Mouse (Mus musculus) left cerebral cortex, adult 8-10 months (tissue): ENCODE data around the gene Mobp. TPM values are rescaled to one million over a fixed set of nuclear protein-coding genes. Genes with fewer than 3 reads are reported as not detected.

Source experiments
- DNase-seq, 2 experiments: peaks; one replicate each; pipeline ENCODE4 v3.0.0; 2022; ENCODE audit warnings: low spot score in 2 of 2
- total RNA-seq, 4 experiments: library from RNA; stranded (reverse); gene quantifications; 2 replicates each; pipeline ENCODE4 v1.2.4; 2022

Gene Mobp
- total RNA-seq, 4 experiments from 2014 or later, result 408 to 480 (median 458) TPM

DNA sequence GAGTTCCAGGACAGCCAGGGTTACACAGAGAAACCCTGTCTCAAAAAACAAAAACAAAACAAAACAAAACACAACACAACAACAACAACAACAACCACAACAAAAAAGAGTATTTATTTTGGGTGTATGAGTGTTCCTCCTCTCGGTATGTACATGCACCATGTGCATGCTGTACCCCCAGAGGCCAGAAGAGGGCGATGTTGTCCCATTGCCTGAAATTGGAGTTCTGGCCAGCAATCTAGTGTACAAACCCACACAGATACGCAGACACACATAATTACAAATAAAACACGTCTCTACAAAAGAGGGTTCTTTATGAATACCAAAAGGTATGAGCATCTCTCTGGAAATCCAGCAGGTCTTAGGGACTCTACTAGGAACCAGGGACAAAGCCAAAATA, 60.6 kb downstream of the Mobp start:
- no peak for DNase-seq

DNA sequence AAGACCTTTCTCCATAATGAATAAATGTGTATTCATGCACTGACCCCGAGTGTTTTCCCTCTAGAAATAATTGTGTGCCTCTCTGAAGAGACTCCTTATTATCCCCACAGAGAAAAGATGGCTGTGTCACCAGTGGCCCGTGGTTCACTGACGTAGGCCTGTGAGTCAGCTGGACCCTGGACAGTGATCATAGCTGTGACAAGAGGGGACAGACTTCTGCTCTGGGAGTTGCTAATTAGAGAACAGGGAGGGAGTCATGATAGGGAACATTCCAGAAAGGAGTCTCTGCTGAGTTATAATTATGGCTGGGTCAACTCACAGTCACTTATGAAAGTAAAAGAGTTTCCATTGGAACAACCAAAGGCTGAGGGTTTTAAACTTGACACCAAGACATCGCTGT, 61.4 kb downstream of the Mobp start:
- no peak for DNase-seq

DNA sequence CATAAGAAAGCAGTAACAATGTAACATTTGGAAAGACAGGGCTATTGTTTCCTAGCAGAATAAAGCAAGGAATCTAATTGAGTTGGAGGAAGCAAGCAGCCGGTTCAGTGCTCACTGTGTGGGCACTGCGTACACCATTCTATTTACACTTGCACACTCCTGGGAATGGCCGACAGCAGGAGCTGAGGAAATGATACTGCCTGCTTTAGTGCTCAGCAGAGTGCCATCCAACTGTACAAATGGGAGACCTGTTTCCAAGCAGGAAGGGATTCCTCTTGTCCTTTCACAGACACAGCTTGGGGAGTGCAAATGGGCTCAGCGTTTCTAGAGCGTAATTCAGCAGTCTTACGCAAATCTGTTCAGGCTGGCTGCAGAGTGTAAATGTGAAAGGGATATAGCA, 63.4 kb downstream of the Mobp start:
- DNase-seq, result no peak

DNA sequence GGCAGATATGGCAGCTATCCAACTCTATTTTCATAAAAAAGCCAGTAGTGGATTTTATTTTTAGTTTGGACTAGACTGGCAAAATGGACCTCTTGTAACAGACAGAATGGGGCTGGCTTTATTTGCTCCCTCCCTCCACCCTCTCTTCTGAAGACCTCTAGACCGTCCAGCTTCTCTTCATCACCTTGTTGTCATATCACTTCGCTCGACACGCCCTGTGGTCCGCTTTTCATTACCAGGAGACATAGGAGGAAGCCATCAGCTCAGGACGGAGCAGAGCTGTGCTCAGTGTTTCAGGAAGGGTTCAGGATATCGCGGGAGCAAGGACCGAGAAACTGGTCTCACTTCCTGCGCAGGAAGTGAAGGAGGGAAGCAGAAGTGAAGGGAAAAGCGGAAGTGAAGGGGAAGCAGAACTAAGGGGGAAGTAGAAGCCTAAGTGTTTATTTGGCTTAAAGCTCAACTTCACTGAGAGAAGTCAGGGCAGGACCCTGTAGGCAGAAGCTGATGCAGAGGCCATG, 65.5 kb downstream of the Mobp start:
- no peak for DNase-seq

DNA sequence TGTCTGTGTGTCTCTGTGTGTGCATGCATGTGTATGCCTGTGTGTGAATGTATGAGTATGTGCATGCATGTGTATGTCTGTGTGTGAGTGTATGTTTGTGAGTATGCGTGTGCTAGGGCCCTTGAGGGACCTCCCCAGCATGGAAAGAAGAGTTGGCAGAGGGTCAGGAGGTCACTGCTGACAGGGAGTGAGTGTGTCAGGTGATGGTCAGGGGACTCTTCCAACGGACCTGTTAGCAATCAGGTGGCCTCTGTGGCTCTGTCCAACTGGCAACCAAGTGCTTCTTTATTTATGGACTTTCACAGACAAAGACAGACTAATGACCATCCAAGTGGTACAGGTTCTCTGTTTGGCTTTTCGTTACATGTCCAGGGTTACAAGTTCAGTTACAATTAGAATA, 69.9 kb downstream of the Mobp start:
- no peak for DNase-seq

Other genes with a start within 250 kb of the Mobp start
- gene Gorasp1, start 212.1 kb upstream of the Mobp start, total RNA-seq, result 10 to 100 TPM; 32.8 to 40.9 (median 36.8) TPM
- gene Ttc21a, start 212.1 kb upstream of the Mobp start, total RNA-seq, result 1 to 10 TPM in 1 of 4 experiments, under 1 TPM in 3; 0.70 to 1.2 (median 0.81) TPM
- 10 to 100 TPM; 13.4 to 25.5 (median 14.7) TPM for gene Csrnp1, start 165.0 kb upstream of the Mobp start, total RNA-seq
- gene Xirp1, start 126.1 kb upstream of the Mobp start, total RNA-seq, result under 1 TPM; 0.07 to 0.51 (median 0.31) TPM
- 10 to 100 TPM; 33.1 to 69.0 (median 47.4) TPM for gene Cx3cr1, start 79.8 kb upstream of the Mobp start, total RNA-seq
- gene Ccr8, start 57.6 kb upstream of the Mobp start, total RNA-seq, result not detected
- 10 to 100 TPM; 21.0 to 24.1 (median 22.5) TPM for gene Slc25a38, start 39.3 kb upstream of the Mobp start, total RNA-seq
- gene Rpsa, start 22.0 kb upstream of the Mobp start, total RNA-seq, result 100 to 1,000 TPM; 420 to 493 (median 451) TPM
- gene Myrip, start 151.8 kb downstream of the Mobp start, total RNA-seq, result 10 to 100 TPM; 63.9 to 73.0 (median 68.2) TPM